Mouse (Mus musculus): ENCODE data around the gene Epas1.

Epas1 gene

DNA sequence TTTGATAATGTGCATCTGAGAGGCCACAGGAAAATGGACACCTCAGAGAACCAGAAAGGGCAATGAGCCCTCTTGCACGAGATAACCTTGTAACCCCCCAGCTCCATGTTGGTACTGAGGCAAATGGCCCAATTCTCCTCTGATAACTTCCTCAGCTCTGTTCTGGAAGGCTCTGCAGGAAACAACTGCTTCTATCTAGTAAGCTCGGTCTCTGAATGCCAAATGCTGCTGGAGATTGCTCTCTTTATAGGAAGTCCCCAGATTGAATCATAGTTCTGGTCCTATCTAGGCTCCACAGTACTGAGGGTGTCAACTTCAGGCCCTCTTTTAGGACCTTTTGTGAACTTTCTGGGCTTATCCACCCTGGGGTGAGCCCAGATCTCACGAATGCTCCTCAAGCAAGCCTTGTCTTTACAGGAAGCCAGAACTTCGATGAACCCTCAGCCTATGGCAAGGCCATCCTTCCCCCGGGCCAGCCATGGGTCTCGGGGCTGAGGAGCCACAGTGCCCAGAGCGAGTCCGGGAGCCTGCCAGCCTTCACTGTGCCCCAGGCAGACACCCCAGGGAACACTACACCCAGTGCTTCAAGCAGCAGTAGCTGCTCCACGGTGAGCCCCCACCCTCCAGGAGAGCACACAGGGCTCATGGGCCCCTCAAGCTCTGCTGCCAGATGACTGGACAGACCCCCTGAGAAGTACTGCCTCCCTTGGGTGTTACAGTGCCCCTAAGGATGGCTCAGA, 71.8 kb downstream of the Epas1 start:
- peak; percentile 94; the same call in 1 of the 2 replicates for TF ChIP-seq GATA4 (IDR thresholded peaks at IDR 0.05; ENCODE audit: insufficient replicate concordance, low read length)

GRCm38 (mm10) chr17:86826376-86826775, 72.9 kb downstream of the Epas1 start:
- no peak for TF ChIP-seq GATA4 (IDR thresholded peaks at IDR 0.05; ENCODE audit: insufficient replicate concordance, low read length)

GRCm38 (mm10) chr17:86827391-86828165, 74.1 kb downstream of the Epas1 start:
- TF ChIP-seq GATA4 (IDR thresholded peaks at IDR 0.05; ENCODE audit: insufficient replicate concordance, low read length): no peak

- no peak for TF ChIP-seq GATA4 (IDR thresholded peaks at IDR 0.05; ENCODE audit: insufficient replicate concordance, low read length)
Measured at GRCm38 (mm10) chr17:86828500-86828899, 75.0 kb downstream of the Epas1 start.

DNA sequence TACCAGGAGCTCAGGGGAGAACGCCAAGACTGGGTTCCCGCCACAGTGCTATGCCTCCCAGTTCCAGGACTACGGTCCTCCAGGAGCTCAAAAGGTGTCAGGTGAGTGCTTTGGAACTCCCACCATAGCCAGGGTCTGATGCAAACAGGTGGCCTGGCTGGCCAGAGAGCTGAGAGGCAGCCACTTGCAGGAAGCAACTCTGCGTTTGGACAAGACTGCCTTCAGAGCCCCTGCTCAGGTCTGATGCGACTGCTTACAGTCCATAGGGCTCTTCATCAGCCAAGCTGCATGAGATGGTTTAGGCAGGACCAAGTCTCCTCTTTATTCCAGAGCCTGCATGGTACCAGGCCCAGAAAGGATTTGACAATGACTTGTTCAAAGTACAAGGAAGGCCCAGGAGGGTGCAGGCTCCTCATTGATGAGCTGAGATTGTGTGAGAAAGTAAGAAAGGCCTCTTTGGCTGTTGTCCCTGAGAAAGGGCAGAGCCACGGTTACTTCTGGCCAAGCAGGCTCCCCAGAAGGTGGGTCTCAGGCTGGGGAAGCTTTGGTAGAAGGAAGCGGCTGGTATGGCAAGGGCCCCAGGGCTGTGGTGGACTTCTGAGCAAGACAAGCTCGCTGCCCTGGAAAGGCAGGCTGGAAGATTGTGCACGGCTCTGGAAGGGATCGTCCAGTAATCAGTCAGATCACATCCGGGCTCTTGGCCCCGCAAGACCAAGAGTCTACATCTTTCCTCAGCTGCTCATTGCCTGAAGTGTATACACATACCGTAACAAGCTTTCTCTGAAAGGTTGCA, 76.1 kb downstream of the Epas1 start:
- no peak for TF ChIP-seq GATA4 (IDR thresholded peaks at IDR 0.05; ENCODE audit: insufficient replicate concordance, low read length)

DNA sequence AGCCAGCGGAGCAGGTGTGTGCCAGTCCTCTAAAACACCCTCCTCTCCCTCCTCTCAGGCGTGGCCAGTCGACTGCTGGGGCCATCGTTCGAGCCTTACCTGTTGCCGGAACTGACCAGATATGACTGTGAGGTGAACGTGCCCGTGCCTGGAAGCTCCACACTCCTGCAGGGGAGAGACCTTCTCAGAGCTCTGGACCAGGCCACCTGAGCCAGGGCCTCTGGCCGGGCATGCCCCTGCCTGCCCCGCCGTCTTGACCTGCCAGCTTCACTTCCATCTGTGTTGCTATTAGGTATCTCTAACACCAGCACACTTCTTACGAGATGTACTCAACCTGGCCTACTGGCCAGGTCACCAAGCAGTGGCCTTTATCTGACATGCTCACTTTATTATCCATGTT, 77.4 kb downstream of the Epas1 start:
- TF ChIP-seq GATA4 (IDR thresholded peaks at IDR 0.05; ENCODE audit: insufficient replicate concordance, low read length): no peak

DNA sequence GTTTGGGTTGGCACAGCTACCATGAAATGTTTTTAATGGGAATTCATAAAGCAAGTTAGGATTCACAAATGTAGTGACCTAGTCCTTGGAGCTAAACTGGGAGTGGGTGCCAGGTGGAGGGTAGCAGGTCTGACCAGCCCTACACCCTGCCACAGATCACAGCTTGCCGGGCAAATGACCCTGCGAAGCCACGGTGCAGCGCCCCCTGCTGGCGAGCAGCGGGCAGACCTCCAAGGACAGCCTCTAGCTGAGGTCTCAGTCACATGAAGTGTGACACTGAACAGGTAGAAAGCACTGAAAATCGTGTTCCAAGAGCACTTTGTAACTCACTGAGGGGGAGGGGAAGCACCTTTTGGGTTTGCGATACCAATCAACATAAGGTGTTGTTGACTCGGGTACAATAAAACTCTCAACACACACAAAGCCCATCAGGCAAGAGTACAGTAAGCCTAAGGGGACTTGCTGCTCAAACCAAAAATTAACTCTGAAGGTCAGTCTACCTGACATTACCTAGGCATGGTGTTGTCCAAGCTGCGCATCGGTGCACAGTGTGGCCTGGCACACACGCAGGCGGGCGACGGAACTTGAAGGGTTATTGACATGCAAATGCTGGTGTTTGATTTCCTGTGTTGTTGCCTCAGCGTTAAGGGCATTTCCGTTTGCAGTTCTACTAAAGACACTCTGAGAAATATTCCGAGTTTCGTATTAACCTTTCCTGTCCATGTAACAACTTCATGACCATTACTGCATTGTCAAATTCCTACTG, 79.2 kb downstream of the Epas1 start:
- no peak for TF ChIP-seq GATA4 (IDR thresholded peaks at IDR 0.05; ENCODE audit: insufficient replicate concordance, low read length)

DNA sequence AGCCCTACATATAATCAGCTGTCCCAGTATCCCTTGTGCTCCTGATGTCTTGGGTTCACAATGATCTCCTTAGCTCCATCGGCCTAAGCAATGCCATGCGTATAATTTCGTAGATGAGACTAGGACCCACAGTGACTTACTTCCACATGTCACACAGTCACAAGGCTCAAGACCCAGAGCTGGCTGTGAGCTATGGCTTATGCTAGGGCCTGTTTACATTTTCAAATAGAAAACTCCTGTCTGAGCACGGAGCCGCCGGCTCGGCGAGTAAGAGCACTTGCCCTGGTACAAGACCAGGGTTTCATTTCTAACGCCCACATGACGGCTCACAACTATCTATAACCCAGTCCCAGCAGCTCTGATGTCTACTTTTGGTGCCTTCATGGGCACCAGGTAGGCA, 80.4 kb downstream of the Epas1 start:
- no peak for TF ChIP-seq GATA4 (IDR thresholded peaks at IDR 0.05; ENCODE audit: insufficient replicate concordance, low read length)

DNA sequence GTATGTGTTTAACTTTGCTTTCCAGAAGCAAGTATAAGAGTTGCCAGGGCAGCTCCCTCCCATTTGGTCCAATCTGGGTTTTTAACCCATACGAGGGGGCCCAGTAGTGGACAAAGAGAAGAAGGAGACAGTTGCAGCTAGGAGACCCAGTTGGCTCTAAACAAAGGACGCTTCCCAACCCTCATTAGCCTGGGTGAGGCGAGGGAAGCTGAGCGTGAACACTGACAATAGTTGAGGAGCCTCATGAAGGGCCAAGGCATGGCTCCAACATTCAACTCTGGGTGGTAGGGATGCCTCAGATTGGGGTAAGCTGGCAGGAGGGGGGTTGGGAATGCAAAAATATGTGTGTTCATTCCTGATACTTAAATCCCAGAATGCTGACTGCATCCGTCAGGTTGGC, 85.8 kb downstream of the Epas1 start:
- TF ChIP-seq GATA4 (IDR thresholded peaks at IDR 0.05; ENCODE audit: insufficient replicate concordance, low read length): no peak

- TF ChIP-seq GATA4 (IDR thresholded peaks at IDR 0.05; ENCODE audit: insufficient replicate concordance, low read length): no peak
Measured at GRCm38 (mm10) chr17:86850700-86851337, 97.3 kb downstream of the Epas1 start.

GRCm38 (mm10) chr17:86851782-86852181, 98.3 kb downstream of the Epas1 start:
- TF ChIP-seq GATA4 (IDR thresholded peaks at IDR 0.05; ENCODE audit: insufficient replicate concordance, low read length): no peak

- TF ChIP-seq GATA4 (IDR thresholded peaks at IDR 0.05; ENCODE audit: insufficient replicate concordance, low read length): no peak
Measured at GRCm38 (mm10) chr17:86852591-86853031, 99.1 kb downstream of the Epas1 start.

- no peak for TF ChIP-seq GATA4 (IDR thresholded peaks at IDR 0.05; ENCODE audit: insufficient replicate concordance, low read length)
Measured at GRCm38 (mm10) chr17:86870586-86870985, 117.1 kb downstream of the Epas1 start.

- no peak for TF ChIP-seq GATA4 (IDR thresholded peaks at IDR 0.05; ENCODE audit: insufficient replicate concordance, low read length)
Measured at GRCm38 (mm10) chr17:86872643-86873042, 119.1 kb downstream of the Epas1 start.

Data from liver, adult (tissue).